Mouse (Mus musculus) ovary, postnatal 36 days (tissue): ENCODE measurements around the gene Cd84.

ENCODE experiments used
- DNase-seq: peaks from one replicate; pipeline ENCODE4 v3.0.0; 2022; ENCODE audit warnings: low spot score, mixed read lengths

Cd84 gene

DNA sequence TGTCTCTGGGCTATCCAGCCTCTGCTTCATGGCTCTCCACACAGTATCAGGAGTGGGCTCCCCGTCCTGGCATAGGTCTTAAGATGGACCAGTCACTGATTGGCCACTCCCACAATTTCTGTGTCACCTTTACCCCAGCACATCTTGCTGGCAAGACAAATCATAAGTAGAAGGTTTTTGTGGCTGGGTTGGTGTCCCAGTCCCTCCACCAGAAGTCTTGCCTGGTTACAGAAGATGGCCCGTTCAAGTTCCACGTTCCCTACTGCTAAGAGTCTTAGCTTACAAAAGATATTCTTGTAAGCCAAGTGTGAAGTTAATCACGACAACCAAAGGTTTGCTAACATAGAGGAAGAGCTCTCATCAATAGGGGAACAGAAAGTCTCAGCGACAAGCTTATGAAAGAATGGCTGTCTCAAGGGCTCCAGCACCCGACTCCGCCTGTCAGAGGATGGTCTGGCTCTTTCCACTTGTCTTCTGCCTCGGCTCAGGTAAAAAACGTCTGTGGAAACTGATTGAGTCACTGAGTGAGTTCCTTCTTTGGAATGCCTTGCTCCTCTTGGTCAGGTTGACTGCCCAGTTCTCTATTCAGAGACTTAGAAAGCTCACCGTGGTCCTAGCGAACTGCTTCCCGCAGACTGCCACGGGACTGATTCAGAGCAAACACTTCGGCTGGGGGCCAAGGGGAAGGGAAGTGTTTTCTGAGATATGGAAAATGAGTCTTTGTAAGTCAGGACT lies 78.0 kb downstream of the Cd84 start, which contains the start of gene Slamf6:
Gene Slamf6 (plus strand): TSS at position 211 of the 735 bp plus-strand sequence.
- no peak for DNase-seq

DNA sequence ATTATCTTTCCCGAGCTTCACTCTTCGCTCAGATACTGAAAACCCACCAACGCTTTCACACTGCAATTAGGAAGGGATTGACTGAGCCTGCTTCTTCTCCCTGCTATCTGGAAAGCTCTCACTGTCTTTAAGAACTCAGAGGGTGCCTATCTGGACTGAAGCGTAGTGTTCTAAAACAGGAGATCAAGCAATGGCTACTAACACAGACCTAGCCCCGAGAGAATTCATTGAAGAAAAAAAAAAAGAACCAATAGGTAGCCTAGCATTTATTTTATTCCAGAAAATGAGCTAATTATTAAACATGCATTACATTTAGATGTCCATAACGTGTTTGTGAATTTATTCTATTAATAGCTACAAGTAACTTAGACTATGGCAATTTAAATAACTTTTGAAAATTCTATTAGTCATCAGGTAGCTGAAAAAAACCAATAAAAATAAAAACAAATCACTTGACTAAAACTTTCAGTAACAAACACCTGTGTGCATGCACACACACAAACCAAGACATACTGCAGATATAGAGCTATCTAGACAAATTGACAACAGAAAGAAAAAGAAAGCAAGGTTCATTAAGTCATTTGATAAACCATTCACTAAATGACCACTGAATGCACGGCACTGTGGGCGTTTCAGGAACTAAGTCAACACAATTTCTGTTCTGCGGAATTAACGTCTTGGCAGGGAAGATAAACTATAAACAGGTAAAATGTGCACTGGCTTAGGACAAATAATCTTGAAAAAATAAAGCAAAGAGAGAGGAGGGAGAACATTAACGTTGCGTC lies 78.8 kb downstream of the Cd84 start:
- DNase-seq: no peak

DNA sequence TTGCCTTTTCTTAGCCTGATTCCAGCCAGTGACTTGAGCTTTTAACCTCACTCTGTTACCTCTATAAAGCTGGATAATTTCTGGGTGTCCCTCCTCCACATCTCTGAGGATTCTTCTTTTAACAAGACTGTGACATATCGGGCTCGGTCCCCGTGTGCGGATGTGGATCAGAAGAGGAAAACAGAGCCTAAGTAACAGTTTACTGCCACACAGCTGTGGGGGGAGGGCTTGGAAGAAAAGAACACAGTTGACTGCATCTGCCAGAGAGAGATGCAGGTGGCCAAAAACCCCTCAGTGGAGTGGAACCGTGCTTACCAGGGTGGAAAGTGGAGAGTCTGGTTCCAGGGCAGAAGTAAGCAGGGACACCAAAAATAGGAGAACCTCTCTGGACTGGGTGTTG lies 79.7 kb downstream of the Cd84 start:
- no peak for DNase-seq

- DNase-seq: no peak
Measured at GRCm38 (mm10) chr1:171919901-171920510, 80.5 kb downstream of the Cd84 start.

GRCm38 (mm10) chr1:171920989-171921621 lies 81.6 kb downstream of the Cd84 start:
- no peak for DNase-seq

GRCm38 (mm10) chr1:171921641-171922040 lies 82.1 kb downstream of the Cd84 start:
- no peak for DNase-seq

- DNase-seq: no peak
Measured at GRCm38 (mm10) chr1:171922844-171923243, 83.3 kb downstream of the Cd84 start.

- DNase-seq: no peak
Measured at GRCm38 (mm10) chr1:171924900-171925299, 85.4 kb downstream of the Cd84 start.

GRCm38 (mm10) chr1:171933851-171934250 lies 94.4 kb downstream of the Cd84 start:
- no peak for DNase-seq

DNA sequence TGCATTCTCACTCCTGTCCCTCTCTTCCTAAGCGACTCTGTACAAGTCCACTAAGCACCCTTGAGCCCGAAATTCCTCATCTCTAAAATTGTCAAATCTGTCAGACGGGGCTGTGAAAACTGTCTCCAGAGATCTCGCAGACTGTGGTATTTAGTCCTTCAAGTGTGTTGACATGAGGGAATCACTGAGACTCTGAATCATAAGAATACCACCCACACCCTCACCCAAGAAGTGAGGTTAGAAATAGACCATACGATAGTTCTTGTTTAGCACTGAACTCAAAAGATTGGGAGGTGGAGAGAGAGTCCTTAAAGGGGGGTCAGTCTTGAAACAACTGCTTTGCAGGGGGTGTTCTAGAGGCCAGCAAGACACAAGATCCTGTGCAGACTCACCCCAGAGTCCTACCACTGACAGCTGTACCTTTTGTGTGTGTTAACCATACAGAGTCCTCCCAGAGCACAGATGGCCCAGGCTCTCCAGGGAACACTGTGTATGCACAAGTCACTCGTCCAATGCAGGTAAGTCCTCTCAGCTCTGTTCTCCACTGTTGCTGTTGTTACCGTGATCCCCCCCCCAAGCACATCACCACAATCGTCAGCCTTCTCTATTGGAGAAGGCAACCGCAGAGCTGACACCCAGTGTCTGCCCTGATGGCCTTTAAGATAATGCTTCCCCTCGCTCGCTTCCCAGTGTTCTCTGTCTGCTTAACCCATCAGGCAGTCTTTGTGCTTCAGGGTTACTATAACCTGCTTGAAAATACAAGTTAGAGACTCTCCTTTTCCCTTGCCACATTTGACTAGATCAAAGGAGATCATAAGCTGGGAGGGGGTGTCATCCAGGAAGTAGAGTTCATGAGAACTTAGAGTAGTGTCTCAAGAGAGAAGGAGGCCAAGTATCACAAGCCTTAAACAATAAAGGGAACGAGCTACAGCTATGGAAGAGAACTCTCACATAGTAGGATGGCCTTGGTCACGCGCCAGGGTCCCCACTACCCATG lies 99.8 kb downstream of the Cd84 start:
- DNase-seq: no peak
